Mouse (Mus musculus) urinary bladder, postnatal 36 days (tissue): ENCODE data around the gene Gm5460.

ENCODE experiments used
- DNase-seq, 2 experiments: peaks; one replicate each; pipeline ENCODE4 v3.0.0; 2022; ENCODE audit warnings: low spot score in 2 of 2, mixed read lengths in 1 of 2

Gm5460 gene

GRCm38 (mm10) chr14:34016381-34016780 lies at the start of gene Gm5460:
Gm5460 (plus strand) TSS chr14:34016758.
- no peak for DNase-seq

GRCm38 (mm10) chr14:33972679-33973078 lies 43.9 kb upstream of the Gm5460 start:
- DNase-seq: no peak

GRCm38 (mm10) chr14:33974752-33975151 lies 41.8 kb upstream of the Gm5460 start:
- DNase-seq: no peak

GRCm38 (mm10) chr14:33977748-33978147 lies 38.8 kb upstream of the Gm5460 start:
- DNase-seq: no peak

GRCm38 (mm10) chr14:33978604-33979059 lies 37.9 kb upstream of the Gm5460 start, which contains the start of gene Zfp488:
Zfp488 (minus strand) TSS chr14:33978764.
- no peak for DNase-seq

- DNase-seq: no peak
Measured at GRCm38 (mm10) chr14:33989201-33989600, 27.4 kb upstream of the Gm5460 start.

GRCm38 (mm10) chr14:33991971-33992370 lies 24.6 kb upstream of the Gm5460 start:
- no peak for DNase-seq

GRCm38 (mm10) chr14:33993051-33993450 lies 23.5 kb upstream of the Gm5460 start:
- no peak for DNase-seq

GRCm38 (mm10) chr14:33993521-33994289 lies 22.9 kb upstream of the Gm5460 start:
- no peak for DNase-seq

- DNase-seq: no peak
Measured at GRCm38 (mm10) chr14:33997427-33997826, 19.1 kb upstream of the Gm5460 start.

- no peak for DNase-seq
Measured at GRCm38 (mm10) chr14:34000076-34000475, 16.5 kb upstream of the Gm5460 start.

GRCm38 (mm10) chr14:34001445-34001844 lies 15.1 kb upstream of the Gm5460 start:
- no peak for DNase-seq

- no peak for DNase-seq
Measured at GRCm38 (mm10) chr14:34002358-34002757, 14.2 kb upstream of the Gm5460 start.

- DNase-seq: no peak
Measured at GRCm38 (mm10) chr14:34015063-34015462, 1.5 kb upstream of the Gm5460 start, which contains the start of gene Gm30083. Gm30083 (minus strand) TSS chr14:34015182.

- no peak for DNase-seq
Measured at GRCm38 (mm10) chr14:34016938-34017337, 380 bp downstream of the Gm5460 start.

- no peak for DNase-seq
Measured at GRCm38 (mm10) chr14:34026710-34027109, 10.2 kb downstream of the Gm5460 start.

GRCm38 (mm10) chr14:34033841-34034610 lies 17.5 kb downstream of the Gm5460 start:
- DNase-seq: no peak

- DNase-seq: no peak
Measured at GRCm38 (mm10) chr14:34041241-34041640, 24.7 kb downstream of the Gm5460 start.

- DNase-seq: no peak
Measured at GRCm38 (mm10) chr14:34043341-34043740, 26.8 kb downstream of the Gm5460 start.

GRCm38 (mm10) chr14:34050101-34050779 lies 33.7 kb downstream of the Gm5460 start:
- DNase-seq: no peak

GRCm38 (mm10) chr14:34052516-34052915 lies 36.0 kb downstream of the Gm5460 start, which contains the start of gene Antxrl:
Antxrl (plus strand) TSS chr14:34052707.
- no peak for DNase-seq

GRCm38 (mm10) chr14:34071665-34072064 lies 55.1 kb downstream of the Gm5460 start:
- DNase-seq: no peak
